Mouse (Mus musculus): Measurements from ENCODE around the gene Slco1a6. TPM values are rescaled to one million over a fixed set of nuclear protein-coding genes. Genes with fewer than 3 reads are reported as not detected.

Gene Slco1a6
- total RNA-seq, 1 experiment: not detected

DNA sequence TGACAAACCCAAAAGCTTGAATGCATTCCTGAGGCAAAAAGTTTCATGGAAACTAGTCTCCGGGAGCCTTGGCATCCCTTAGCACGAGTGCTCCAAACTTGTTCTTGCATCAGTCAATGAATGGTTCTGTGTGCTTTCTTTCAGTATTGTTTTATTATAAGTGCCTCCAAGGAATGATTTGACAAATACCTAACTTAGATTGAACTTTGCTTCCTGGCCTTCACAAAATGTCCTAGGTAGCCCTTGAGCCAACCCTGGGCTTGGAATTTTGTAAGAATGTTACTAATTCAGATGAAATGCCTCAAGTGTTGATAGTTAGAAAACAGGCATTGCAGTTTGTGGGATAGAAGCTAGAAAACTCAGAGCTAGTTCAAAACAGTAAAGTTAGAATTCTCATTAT lies 162.6 kb downstream of the Slco1a6 start:
- Histone ChIP-seq H3K27ac (ENCODE audit: insufficient read depth, low read depth, low read length, poor library complexity, severe bottlenecking) (no peak overlapping the region), H3K9ac (ENCODE audit: insufficient read depth, low read depth, low read length, poor library complexity, severe bottlenecking) (no peak overlapping the region), H3K36me3 (ENCODE audit: control insufficient read depth, insufficient read depth, low read length, poor library complexity, severe bottlenecking) (no peaks in the 10 kb centered on the region), H3K4me1 (ENCODE audit: control insufficient read depth in 2 of 2, insufficient read depth in 2 of 2, low read length in 2 of 2, poor library complexity in 1 of 2) (no peaks in the 10 kb centered on the region), H3K9me3 (ENCODE audit: control insufficient read depth, insufficient read depth, low read depth, low read length) (no peaks in the 10 kb centered on the region), H3K4me3 (ENCODE audit: insufficient read depth in 1 of 2, low read depth in 1 of 2, low read length in 2 of 2, poor library complexity in 1 of 2, severe bottlenecking in 1 of 2) (no peak overlapping the region)
- in situ Hi-C loops (cut with MboI; ENCODE audit: low sequenced_read_pairs in 2 of 2, unreplicated experiment in 2 of 2): loop anchor here in 1 of 2 experiments (10.0 kb wide), 1 partner anchor 561 kb away; no protein-coding TSS in a partner anchor
- TF ChIP-seq HCFC1 (IDR thresholded peaks at IDR 0.05; ENCODE audit: borderline replicate concordance, insufficient read depth, low read length) (no peak), CHD2 (IDR thresholded peaks at IDR 0.05; ENCODE audit: low read depth, low read length) (no peak), ZC3H11A (IDR thresholded peaks at IDR 0.05; ENCODE audit: borderline replicate concordance, low read depth, low read length) (no peak), MAFK (IDR thresholded peaks at IDR 0.05; ENCODE audit: insufficient read depth, low read depth, low read length) (no peak), ZNF384 (IDR thresholded peaks at IDR 0.05; ENCODE audit: low read depth, low read length) (no peak)
- DNase-seq (ENCODE audit: low read depth, low spot score): no peak

- no peaks in the 10 kb centered on the region for H3K36me3 ChIP-seq (ENCODE audit: control insufficient read depth, insufficient read depth, low read length, poor library complexity, severe bottlenecking)
- H3K27ac ChIP-seq (ENCODE audit: insufficient read depth, low read depth, low read length, poor library complexity, severe bottlenecking): no peak overlapping the region
- TF ChIP-seq ZNF384 (IDR thresholded peaks at IDR 0.05; ENCODE audit: low read depth, low read length) (no peak), HCFC1 (IDR thresholded peaks at IDR 0.05; ENCODE audit: borderline replicate concordance, insufficient read depth, low read length) (no peak), ZC3H11A (IDR thresholded peaks at IDR 0.05; ENCODE audit: borderline replicate concordance, low read depth, low read length) (no peak), MAFK (IDR thresholded peaks at IDR 0.05; ENCODE audit: insufficient read depth, low read depth, low read length) (no peak), CHD2 (IDR thresholded peaks at IDR 0.05; ENCODE audit: low read depth, low read length) (no peak)
- no peak overlapping the region for H3K4me3 ChIP-seq (ENCODE audit: insufficient read depth in 1 of 2, low read depth in 1 of 2, low read length in 2 of 2, poor library complexity in 1 of 2, severe bottlenecking in 1 of 2)
- no peak overlapping the region for H3K9ac ChIP-seq (ENCODE audit: insufficient read depth, low read depth, low read length, poor library complexity, severe bottlenecking)
- DNase-seq (ENCODE audit: low read depth, low spot score): no peak
- H3K9me3 ChIP-seq (ENCODE audit: control insufficient read depth, insufficient read depth, low read depth, low read length): no peaks in the 10 kb centered on the region
- in situ Hi-C loops (cut with MboI; ENCODE audit: low sequenced_read_pairs in 2 of 2, unreplicated experiment in 2 of 2): loop anchor here in 1 of 2 experiments (10.0 kb wide), 1 partner anchor 557 kb away; no protein-coding TSS in a partner anchor
- H3K4me1 ChIP-seq (ENCODE audit: control insufficient read depth in 2 of 2, insufficient read depth in 2 of 2, low read length in 2 of 2, poor library complexity in 1 of 2): no peaks in the 10 kb centered on the region
These were observed 166.4 kb downstream of the Slco1a6 start for GRCm38 (mm10) chr6:142041896-142042295.

DNA sequence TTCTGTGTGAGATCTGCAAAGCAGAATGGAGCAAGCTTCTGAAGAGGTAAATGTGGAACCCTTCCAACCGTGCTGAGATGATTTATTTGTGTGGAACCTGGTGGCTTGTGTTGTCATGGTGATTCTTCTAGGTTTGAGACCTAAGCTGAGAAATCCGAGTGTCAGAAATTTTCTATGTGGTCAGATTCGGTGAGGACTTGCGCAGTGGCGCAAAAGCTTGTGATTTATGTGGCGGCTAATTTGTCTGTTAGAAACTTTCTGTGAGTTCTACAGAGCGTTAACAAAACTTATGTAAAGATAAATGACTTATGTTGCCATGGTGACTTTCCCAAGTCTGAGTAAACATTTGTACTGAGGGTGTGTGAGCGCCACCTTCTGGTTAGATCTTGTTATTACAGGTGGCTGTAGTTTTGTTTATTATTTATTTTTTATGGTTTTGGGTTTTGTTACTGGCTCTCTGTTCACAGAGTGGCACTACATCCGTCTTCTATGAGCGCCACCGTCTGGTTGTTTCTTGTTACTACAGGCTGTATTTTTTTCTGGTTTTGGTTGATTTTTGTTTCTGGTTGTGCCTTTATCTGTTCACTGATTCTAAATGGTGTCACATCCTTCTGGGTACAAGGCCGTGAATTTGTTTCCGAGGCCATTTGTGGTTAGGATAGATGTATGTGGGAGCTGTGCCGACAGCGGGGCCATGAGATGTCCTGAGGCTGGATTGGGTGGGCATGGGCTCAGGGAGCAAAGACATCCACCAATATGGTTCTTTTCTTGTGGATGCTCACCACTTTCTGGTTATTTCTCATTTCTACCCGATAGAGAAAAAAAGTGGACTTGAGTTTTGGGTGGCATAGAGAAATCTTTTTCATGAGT lies 167.8 kb downstream of the Slco1a6 start:
- H3K9me3 ChIP-seq (ENCODE audit: control insufficient read depth, insufficient read depth, low read depth, low read length): no peaks in the 10 kb centered on the region
- no peaks in the 10 kb centered on the region for H3K36me3 ChIP-seq (ENCODE audit: control insufficient read depth, insufficient read depth, low read length, poor library complexity, severe bottlenecking)
- TF ChIP-seq ZNF384 (IDR thresholded peaks at IDR 0.05; ENCODE audit: low read depth, low read length) (peak; percentile 93), CHD2 (IDR thresholded peaks at IDR 0.05; ENCODE audit: low read depth, low read length) (no peak)
- no peak overlapping the region for H3K27ac ChIP-seq (ENCODE audit: insufficient read depth, low read depth, low read length, poor library complexity, severe bottlenecking)
- in situ Hi-C loops (cut with MboI; ENCODE audit: low sequenced_read_pairs in 2 of 2, unreplicated experiment in 2 of 2): loop anchor here in 1 of 2 experiments (10.0 kb wide), 1 partner anchor 556 kb away; no protein-coding TSS in a partner anchor
- peak; percentile 34 for DNase-seq (ENCODE audit: low read depth, low spot score)
- no peak overlapping the region for H3K9ac ChIP-seq (ENCODE audit: insufficient read depth, low read depth, low read length, poor library complexity, severe bottlenecking)
- no peak overlapping the region for H3K4me3 ChIP-seq (ENCODE audit: insufficient read depth in 1 of 2, low read depth in 1 of 2, low read length in 2 of 2, poor library complexity in 1 of 2, severe bottlenecking in 1 of 2)
- no peaks in the 10 kb centered on the region for H3K4me1 ChIP-seq (ENCODE audit: control insufficient read depth in 2 of 2, insufficient read depth in 2 of 2, low read length in 2 of 2, poor library complexity in 1 of 2)

DNA sequence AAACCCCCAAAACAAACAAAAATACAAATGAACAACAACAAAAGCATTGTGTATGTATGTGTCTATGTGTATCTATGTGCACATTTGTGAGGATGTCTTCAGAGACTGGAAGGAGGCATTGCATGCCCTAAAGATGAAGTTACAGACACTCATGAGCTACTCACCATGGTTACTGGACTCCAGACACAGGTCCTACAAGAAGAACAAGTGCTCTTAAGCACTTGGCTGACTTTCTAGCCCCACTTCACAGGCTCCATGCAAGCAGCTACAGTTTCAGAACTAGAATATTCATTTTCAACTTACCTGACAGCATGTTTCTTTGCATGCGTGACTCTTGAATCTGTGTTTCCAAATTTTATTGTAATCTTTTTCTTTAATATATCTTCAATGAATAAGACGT lies 172.6 kb downstream of the Slco1a6 start:
- H3K9me3 ChIP-seq (ENCODE audit: control insufficient read depth, insufficient read depth, low read depth, low read length): no peaks in the 10 kb centered on the region
- in situ Hi-C loops (cut with MboI; ENCODE audit: low sequenced_read_pairs in 2 of 2, unreplicated experiment in 2 of 2): no loop called here
- H3K4me3 ChIP-seq (ENCODE audit: insufficient read depth in 1 of 2, low read depth in 1 of 2, low read length in 2 of 2, poor library complexity in 1 of 2, severe bottlenecking in 1 of 2): no peak overlapping the region
- TF ChIP-seq CHD2 (IDR thresholded peaks at IDR 0.05; ENCODE audit: low read depth, low read length): no peak
- no peak for TF ChIP-seq ZC3H11A (IDR thresholded peaks at IDR 0.05; ENCODE audit: borderline replicate concordance, low read depth, low read length)
- no peak for TF ChIP-seq HCFC1 (IDR thresholded peaks at IDR 0.05; ENCODE audit: borderline replicate concordance, insufficient read depth, low read length)
- no peak for TF ChIP-seq MAFK (IDR thresholded peaks at IDR 0.05; ENCODE audit: insufficient read depth, low read depth, low read length)
- TF ChIP-seq ZNF384 (IDR thresholded peaks at IDR 0.05; ENCODE audit: low read depth, low read length): no peak
- H3K9ac ChIP-seq (ENCODE audit: insufficient read depth, low read depth, low read length, poor library complexity, severe bottlenecking): no peak overlapping the region
- no peaks in the 10 kb centered on the region for H3K4me1 ChIP-seq (ENCODE audit: control insufficient read depth in 2 of 2, insufficient read depth in 2 of 2, low read length in 2 of 2, poor library complexity in 1 of 2)
- H3K27ac ChIP-seq (ENCODE audit: insufficient read depth, low read depth, low read length, poor library complexity, severe bottlenecking): no peak overlapping the region
- H3K36me3 ChIP-seq (ENCODE audit: control insufficient read depth, insufficient read depth, low read length, poor library complexity, severe bottlenecking): no peaks in the 10 kb centered on the region
- no peak for DNase-seq (ENCODE audit: low read depth, low spot score)

Other genes starting within 250 kb of the Slco1a6 start
- gene Gm6614, start 197.1 kb downstream of the Slco1a6 start, total RNA-seq (2012; rRNA removed): not detected in 2 replicates
- not detected in 2 replicates for gene Iapp, start 89.9 kb upstream of the Slco1a6 start, total RNA-seq (2012; rRNA removed)
- 0.11 and 0.49 TPM in 2 replicates for gene Slco1a5, start 114.5 kb upstream of the Slco1a6 start, total RNA-seq (2012; rRNA removed)
- 10.4 and 10.8 TPM in 2 replicates for gene Pyroxd1, start 137.1 kb upstream of the Slco1a6 start, total RNA-seq (2012; rRNA removed)
- gene Recql, start 178.6 kb upstream of the Slco1a6 start, total RNA-seq (2012; rRNA removed): 22.6 and 24.7 TPM in 2 replicates
- 85.4 and 86.2 TPM in 2 replicates for gene Golt1b, start 178.7 kb upstream of the Slco1a6 start, total RNA-seq (2012; rRNA removed)
- gene Spx, start 204.9 kb upstream of the Slco1a6 start, total RNA-seq (2012; rRNA removed): 0.94 and 1.4 TPM in 2 replicates